ENCODE assay signal across 8 mouse cellular contexts in the genomic region with DNA sequence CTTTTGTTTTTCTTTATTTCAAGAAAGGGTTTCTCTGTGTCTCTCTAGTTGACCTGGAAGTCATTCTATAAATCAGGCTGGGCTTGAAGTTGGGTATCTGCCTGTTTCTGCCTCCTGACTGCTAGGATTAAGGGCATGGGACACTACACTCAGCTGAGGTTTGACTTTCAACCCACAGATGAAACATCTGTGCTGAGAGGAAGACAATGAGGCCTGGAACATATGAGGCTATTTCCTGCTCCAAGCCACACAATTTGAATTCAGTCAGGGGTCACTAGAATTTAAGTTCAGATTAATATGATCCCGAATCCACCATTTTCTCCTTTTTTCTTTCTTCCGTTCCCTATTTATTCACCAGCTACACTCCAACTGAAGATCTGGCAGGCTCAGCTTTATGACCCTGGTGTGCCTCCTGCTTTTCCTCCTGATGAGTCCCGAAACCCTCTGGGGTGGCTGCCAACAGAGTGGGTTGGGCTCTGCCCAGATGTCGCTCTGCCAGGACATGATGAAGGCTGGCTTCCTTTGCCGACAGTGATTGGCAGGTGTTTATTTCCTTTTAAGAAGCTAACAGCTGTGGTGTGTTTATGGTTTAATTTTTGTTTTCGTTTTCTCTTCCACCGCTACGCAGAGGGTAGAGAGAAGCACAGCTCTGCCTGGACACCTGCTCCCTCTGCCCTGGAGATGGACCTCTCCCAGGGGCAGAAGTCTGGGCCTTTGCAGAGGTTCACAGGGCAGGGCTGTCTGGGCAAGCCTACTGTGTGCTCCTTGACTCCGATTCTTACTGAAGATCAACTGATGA. TPM values are rescaled to one million over a fixed set of nuclear protein-coding genes. Genes with fewer than 3 reads are reported as not detected.
DNase-seq lines count a peak whose midpoint lies in the region; ATAC-seq and TF ChIP-seq lines count a peak whose summit lies in the region.

No protein-coding gene starts in this region.

- no peak overlapping the region for H3K27ac ChIP-seq in left cerebral cortex, adult 2 months

- peak; percentile 83 for ATAC-seq in activated CD4-positive, CD25-positive, alpha-beta regulatory T cell, adult 4 months
- peak; percentile 58 for ATAC-seq in megakaryocyte progenitor cell, adult 5-6 weeks (replicated peaks; ENCODE audit: poor library complexity)

- intact Hi-C loops in left cerebral cortex, postnatal 4 days (cut with DNase I) = no loop called here
- intact Hi-C loops in left cerebral cortex, adult 2 months (cut with DNase I) = no loop called here

- no peak overlapping the region for H3K4me3 ChIP-seq in left cerebral cortex, adult 2 months

- no peak for TF ChIP-seq CTCF in left cerebral cortex, adult 2 months (IDR thresholded peaks at IDR 0.05)

- peak; percentile 80 for DNase-seq in left cerebral cortex, postnatal 4 days
- no peak for DNase-seq in left cerebral cortex, adult 2 months (ENCODE audit: extremely low spot score in 1 of 2, low spot score in 2 of 2)
- DNase-seq in gastrocnemius, adult 8-10 months (ENCODE audit: low spot score in 2 of 2) = peak; percentile 67 to 83
- peak; percentile 70 for DNase-seq in kidney, adult 11 months
- no peak for DNase-seq in testis, postnatal 10 days (ENCODE audit: low spot score)
- no peak for DNase-seq in layer of hippocampus, adult 11-12 months (ENCODE audit: low spot score)

RNA-seq across cellular contexts. Expression of gene Trp53i11, which starts 55.3 kb away (rescaled TPM):
- total RNA-seq in left cerebral cortex, postnatal 4 days (2021) = 10 to 100 TPM; 89.0 to 93.9 TPM
- 100 to 1,000 TPM; 111 to 112 TPM for total RNA-seq in left cerebral cortex, adult 2 months (2021)
- polyA plus RNA-seq in activated CD4-positive, CD25-positive, alpha-beta regulatory T cell, adult 4 months (2017; shearing (Covaris generic)) = 10 to 100 TPM; 70.9 to 73.5 TPM
- total RNA-seq in gastrocnemius, adult 8-10 months (2022) = 1 to 10 TPM; 1.8 to 5.2 (median 3.3) TPM
- total RNA-seq in megakaryocyte progenitor cell, adult 5-6 weeks (2015) = 2.2 and 2.4 TPM in 2 replicates
- total RNA-seq in megakaryocyte progenitor cell, adult 5-6 weeks (2017) = 1.00 and 1.8 TPM in 2 replicates

Comparison
In these comparisons a context has a peak if more than half of its experiments do, and no peak if none do; other contexts are left out.
1. DNase-seq: peak in left cerebral cortex, postnatal 4 days (single experiment), gastrocnemius, adult 8-10 months (2 of 2) and kidney, adult 11 months (single experiment); none in left cerebral cortex, adult 2 months (0 of 2), testis, postnatal 10 days (single experiment) and layer of hippocampus, adult 11-12 months (single experiment).
2. RNA of gene Trp53i11, which starts 55.3 kb away (total RNA-seq): 111 to 112 TPM in left cerebral cortex, adult 2 months and 89.0 to 93.9 TPM in left cerebral cortex, postnatal 4 days; 1.8 to 5.2 TPM in gastrocnemius, adult 8-10 months and 1.00 to 2.4 TPM in megakaryocyte progenitor cell, adult 5-6 weeks; every median in the first group is over 10 times any median in the second.